Mouse (Mus musculus): ENCODE data around the gene Tead2.

GRCm38 (mm10) chr7:45198961-45199360 is 16.6 kb upstream of the Tead2 start:
- TF ChIP-seq CTCF (IDR thresholded peaks at IDR 0.05; ENCODE audit: low read depth, low read length) (no peak), POLR2A (IDR thresholded peaks at IDR 0.05; ENCODE audit: borderline replicate concordance, low read depth, low read length) (no peak)
